Mouse (Mus musculus): Measurements from ENCODE around the gene Smyd2.

DNA sequence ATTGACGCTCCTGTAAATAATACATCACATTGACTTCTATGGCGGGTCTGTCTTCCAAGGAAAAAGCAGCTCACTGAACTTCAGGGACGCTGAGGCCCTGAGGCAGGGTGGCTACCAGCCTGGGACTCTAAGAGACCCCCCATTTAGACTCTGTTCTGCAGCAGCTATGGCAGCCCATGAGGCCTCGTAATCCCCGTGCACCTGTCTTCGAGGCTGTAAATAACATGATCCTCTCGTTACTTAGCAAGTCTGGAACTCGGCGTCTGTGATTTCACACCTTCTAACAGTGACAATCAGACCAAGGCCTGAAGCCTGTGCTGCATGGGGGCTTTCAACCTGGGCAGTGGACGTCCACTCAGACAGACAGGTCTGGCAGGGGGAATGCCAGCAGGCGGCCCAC lies 19.0 kb downstream of the Smyd2 start:
- TF ChIP-seq CTCF (conservative IDR thresholded peaks at IDR 0.05; ENCODE audit: insufficient read depth, insufficient read length, low read depth, low read length) (no peak), POLR2A (IDR thresholded peaks at IDR 0.05; ENCODE audit: low read depth, low read length) (no peak)
